Mouse (Mus musculus) hematopoietic stem cell, adult 5-6 weeks (primary cell): Measurements from ENCODE around the gene Sh3tc1. TPM values are rescaled to one million over a fixed set of nuclear protein-coding genes. Genes with fewer than 3 reads are reported as not detected.

Experiments used
- ATAC-seq, 2 experiments: fragments of 125-278 bp in 1 of 2; replicated peaks in 1 of 2; 2 replicates each; pipeline ENCODE4 v1.8.0; 2016 to 2017; ENCODE audit warnings: inconsistent platforms in 2 of 2, mild to moderate bottlenecking in 2 of 2, moderate number of reproducible peaks in 2 of 2, low read depth in 1 of 2, moderate TSS enrichment in 1 of 2; ENCODE audit not compliant: low FRiP score in 2 of 2, poor library complexity in 2 of 2, severe bottlenecking in 2 of 2, insufficient read depth in 1 of 2, low TSS enrichment in 1 of 2
- total RNA-seq: library from RNA; stranded (forward); fragments of 172-1452, 232-1000 nt; gene quantifications from 2 replicates; pipeline ENCODE4 v1.2.3, GENCODE M21; 2017

The Sh3tc1 gene
- 1.9 and 10.8 TPM in 2 replicates for total RNA-seq

DNA sequence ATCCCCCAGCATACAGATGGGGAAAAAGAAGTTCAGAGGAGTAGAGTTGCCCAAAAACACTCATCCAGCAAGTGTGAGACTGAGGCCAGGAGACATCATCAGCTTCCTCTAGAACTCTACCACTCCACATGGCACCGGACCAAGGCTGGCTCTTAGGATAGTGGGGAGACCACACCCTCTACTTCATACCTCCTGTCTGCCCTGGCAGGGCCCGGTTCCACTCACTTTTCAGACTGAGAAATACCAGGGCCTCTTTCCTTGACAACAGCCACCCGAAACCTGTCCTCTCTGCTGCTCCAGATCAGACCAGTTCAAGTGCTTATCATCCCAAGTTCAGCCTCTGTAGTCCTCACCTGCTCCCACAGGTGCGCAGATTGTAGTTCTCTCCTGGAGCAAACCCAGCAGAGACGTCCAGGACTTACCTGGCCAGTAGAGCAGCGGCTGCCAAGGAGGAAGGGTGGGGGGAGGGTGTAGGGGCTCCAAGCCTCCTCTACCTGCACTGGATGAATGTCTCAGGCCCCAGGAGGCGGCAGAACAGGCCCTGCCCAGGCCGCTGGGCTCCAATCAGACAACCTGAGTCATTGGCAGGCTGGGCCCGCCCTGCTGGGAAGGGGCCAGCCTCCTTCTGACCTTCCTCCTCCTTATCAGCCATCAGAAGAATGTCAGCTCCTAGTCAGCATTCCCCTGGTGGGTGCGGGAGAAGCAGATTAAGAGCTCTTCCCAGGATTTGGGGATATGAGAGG is at the start of gene Sh3tc1:
Gene Sh3tc1 (minus strand): TSS at position 452 of the 743 bp plus-strand sequence.
- peak; percentile 20 to 34; a peak in 1 of 4 replicates for ATAC-seq

- no peak for ATAC-seq
Observed at GRCm38 (mm10) chr5:35788719-35789118, 48.9 kb upstream of the Sh3tc1 start.

- ATAC-seq = no peak
Observed at GRCm38 (mm10) chr5:35787847-35788246, 48.1 kb upstream of the Sh3tc1 start.

GRCm38 (mm10) chr5:35785853-35786252 is 46.1 kb upstream of the Sh3tc1 start:
- ATAC-seq = no peak

DNA sequence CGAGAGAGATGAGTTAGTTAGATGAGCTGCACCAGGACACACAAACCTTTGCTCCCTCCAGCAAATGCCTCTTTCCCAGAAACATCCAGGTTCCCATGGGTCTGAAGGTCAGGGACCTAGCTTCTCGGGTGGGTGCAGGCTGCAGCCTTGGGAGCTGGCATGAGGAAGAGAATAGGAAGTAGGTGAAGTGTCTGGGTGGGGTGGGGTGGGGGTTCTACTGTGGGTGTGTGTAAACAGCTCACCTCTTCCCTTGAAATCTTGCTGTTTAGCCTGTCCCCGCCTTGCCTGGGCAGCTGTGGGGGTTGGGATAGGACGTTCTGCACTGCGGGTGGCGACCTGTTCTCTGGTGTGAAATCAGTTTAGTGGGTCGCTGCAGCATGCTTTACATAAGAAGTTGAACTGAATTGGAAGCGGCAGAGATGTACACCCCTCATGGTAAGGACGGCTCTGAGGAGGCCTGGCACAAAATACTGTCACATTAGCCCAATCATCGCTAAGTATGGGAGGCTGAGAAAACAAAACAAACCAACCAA is 42.9 kb upstream of the Sh3tc1 start:
- no peak for ATAC-seq

GRCm38 (mm10) chr5:35781116-35781515 is 41.3 kb upstream of the Sh3tc1 start:
- no peak for ATAC-seq

DNA sequence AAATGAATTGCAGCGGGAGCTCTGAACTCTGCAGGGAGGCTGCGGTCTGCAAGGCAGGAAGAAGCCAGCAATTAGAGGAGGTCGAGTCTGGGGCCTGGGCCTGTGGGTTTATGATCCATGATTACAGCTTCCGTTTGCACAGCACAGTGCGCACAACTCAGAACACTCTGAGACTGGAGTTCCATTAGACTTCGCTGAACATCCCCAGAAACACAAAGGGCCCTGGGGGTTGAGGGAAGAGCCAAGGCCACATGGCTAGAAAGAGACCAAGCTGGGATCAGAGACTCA is 34.3 kb upstream of the Sh3tc1 start:
- ATAC-seq = peak; percentile 50 to 60; a peak in 3 of 4 replicates

DNA sequence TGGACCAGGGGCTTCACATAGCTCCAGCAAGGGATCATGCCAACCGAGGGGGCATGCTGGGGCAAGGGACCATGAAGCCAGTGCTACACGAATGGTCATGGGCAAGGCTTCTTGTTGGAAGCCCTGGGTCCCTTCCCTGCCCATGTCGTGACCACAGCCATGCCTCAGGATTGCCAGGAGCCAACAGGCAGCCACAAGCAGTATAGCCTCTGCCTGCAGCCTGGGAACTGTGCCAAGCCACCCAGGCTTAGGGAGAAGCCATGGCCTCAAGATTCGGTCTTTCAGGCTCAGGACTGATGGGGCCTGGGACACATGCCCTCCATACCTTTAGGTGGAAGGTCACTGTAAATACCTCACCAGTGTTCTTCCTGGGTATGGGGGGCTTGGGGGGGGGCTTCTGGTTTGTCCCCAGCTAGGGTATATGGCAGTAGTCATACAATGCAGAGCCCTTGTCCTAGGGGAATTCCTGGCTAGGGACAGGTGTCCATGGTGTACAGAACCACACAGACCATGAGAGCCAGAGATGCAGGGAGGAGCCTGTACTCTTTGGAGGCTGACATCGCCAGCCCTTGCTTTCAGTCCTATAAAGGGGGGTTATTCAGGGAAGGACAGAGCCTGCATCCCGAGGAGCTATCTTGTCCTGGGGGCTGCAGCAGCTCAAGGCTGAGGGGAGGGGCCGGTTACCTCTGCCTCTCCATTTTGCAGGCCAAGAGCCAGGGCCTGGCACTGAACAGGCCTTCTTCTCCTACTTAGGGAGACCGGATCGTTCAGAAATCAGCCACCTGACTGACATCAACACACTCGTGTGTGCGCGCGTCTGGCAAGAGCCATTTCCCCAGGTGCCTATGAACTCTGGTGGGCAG is 33.7 kb upstream of the Sh3tc1 start:
- 0 out of 4 replicates have a peak, but pooled peaks of 1 of the 2 experiments have one; percentile 25 for ATAC-seq

DNA sequence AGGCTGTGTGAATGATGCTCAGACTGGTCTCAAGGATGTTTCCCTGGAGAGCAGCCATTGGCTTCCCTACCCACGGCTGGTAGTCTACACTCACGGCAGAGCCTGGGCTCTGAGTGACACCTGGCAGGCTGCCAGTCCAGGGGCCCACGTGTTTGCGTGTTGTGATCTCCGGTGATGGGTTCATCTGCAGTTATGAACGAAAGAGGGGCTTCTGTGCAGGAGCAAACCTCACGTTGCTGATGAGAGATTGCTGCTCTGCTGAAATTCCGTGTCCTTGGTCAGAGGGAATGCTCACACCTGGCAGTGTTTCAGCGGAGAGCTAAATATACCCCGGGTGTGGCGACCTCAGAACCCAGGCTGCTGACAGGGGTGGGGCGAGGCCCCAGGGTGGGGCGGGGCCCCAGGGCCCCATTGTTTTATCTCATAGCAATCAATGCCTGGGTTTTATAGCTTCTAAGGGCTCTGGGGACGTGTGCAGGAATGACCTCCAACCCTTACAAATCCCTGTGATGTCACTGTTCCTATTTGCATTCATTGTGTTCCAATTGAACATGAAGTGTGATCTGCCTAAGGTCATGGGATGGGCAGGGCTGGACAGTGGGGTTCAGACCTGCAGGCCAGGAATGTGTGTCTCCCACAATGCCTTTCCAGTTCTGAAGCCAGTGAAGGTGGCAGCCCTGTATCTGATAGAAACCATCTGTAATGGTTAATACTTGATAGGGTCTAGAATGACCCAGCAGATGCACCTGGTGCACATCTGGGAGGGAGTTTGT is 31.3 kb upstream of the Sh3tc1 start:
- ATAC-seq = no peak

- ATAC-seq = no peak
Observed at GRCm38 (mm10) chr5:35770246-35770645, 30.5 kb upstream of the Sh3tc1 start.

- ATAC-seq = no peak
Observed at GRCm38 (mm10) chr5:35768997-35769396, 29.2 kb upstream of the Sh3tc1 start.

DNA sequence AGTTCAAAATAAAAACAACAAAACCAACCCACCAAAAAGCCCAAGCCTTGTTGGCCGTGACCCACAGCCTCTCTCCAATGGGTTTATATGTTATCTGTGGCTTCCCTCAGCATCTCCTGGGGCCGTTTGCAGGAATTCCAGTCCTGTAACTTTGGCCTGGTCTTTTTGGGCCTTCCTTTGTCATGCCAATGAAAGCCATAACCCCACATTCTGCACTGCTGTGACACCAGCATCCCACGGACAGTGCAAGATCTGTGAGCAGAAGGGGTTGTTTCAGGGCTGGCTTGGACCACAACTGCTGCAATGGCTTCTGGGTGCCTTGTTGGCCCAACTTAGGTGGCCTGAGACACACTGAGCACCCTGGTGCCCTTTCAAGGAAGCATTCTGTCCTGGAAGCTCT is 28.7 kb upstream of the Sh3tc1 start:
- no peak for ATAC-seq

GRCm38 (mm10) chr5:35765909-35766308 is 26.1 kb upstream of the Sh3tc1 start:
- no peak for ATAC-seq

DNA sequence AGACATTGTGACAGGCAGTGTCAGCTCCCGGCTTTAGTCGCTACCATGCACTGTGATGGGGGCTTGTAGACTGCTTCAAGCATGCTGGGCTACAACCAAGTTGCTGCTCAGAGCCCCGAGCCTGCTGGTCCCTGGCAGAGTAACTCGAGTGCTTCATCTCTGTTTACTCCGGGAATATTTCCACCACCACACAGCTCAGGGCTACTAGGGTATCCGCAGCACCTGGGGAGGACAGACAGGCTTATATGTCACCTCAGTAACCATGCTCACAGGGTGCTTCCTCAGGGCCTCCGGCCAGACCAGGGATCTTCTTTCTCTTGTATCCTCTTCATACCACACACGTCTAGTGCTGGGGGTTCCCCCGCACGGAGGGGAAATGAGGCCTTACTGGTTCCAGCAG is 23.1 kb upstream of the Sh3tc1 start:
- no peak for ATAC-seq

GRCm38 (mm10) chr5:35762388-35762787 is 22.6 kb upstream of the Sh3tc1 start:
- ATAC-seq = no peak

DNA sequence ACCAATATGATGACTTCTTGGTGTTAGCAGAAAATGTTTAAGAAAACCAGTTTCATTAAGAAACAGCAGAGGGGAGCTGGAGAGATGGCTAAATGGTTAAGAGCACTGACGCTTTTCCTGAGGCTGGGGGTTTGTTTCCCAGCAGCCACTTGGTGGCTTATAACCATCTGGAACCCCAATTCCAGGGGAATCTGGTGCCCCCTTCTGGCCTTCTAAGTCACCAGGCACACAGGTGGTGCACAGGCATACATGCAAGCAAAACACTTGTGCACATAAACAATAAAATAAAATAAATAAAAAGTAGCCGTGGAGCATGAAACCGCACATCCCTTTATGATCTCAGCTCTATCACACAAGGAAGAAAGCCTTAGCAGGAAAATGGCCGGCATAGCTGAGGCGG is 21.5 kb upstream of the Sh3tc1 start:
- no peak for ATAC-seq
